In the genomic region with DNA sequence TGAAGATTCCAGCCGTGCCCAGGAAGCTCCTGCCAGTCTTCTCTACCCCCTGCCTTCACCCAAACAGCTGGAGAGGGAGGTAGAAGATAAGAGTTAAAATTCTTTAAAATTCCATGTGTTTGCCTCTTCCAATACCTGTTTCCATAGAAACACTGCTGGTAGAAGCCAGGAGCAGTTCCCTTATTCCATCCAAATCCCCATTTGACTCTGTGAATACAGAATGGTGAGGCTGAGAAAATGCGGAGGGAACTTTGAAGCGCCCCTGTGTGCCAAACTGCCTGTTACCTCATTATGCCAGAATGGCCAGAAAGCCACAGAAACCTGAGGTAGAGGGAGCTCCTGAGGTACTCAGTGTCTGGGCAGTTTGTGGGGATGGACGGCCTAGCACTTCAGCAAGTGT, we compare ENCODE assay signal across 23 mouse cellular contexts.
DNase-seq lines count a peak whose midpoint lies in the region; ATAC-seq and TF ChIP-seq lines count a peak whose summit lies in the region.
"Had no signal": no experiment of that assay in that cellular context is flagged by ENCODE, and none has a peak within 500 bp of the region (broad histone marks: within the 10 kb centered on the region; RNA-seq: fewer than 3 reads in every experiment).

No protein-coding gene starts in this region.

- no peaks in the 10 kb centered on the region for H3K9me3 ChIP-seq in hindbrain, embryonic 13.5 days
- no peaks in the 10 kb centered on the region for H3K9me3 ChIP-seq in hindbrain, embryonic 11.5 days (ENCODE audit: control insufficient read depth, low read length)
- peaks cover 3% of the 10 kb centered on the region; the same call in 1 of the 2 replicates for H3K9me3 ChIP-seq in midbrain, embryonic 14.5 days (ENCODE audit: control insufficient read depth, low read length)
- H3K9me3 ChIP-seq: limb, embryonic 15.5 days; megakaryocyte, embryonic 14.5 days; neural tube, embryonic 13.5 days had no signal

- H3K4me3 ChIP-seq in cerebellum, adult 2 months (replicated peaks; ENCODE audit: insufficient read depth, low read depth, low read length), result no peak overlapping the region
- H3K4me3 ChIP-seq in hindbrain, embryonic 13.5 days, result no peak overlapping the region
- no peak overlapping the region for H3K4me3 ChIP-seq in hindbrain, embryonic 11.5 days (ENCODE audit: low read depth, low read length)
- H3K4me3 ChIP-seq in cortical plate, adult 2 months (ENCODE audit: insufficient read depth, low read length), result no peak overlapping the region
- H3K4me3 ChIP-seq in midbrain, embryonic 14.5 days (replicated peaks; ENCODE audit: low read depth, low read length), result no peak overlapping the region
- H3K4me3 ChIP-seq: limb, embryonic 15.5 days; megakaryocyte, embryonic 14.5 days; neural tube, embryonic 13.5 days had no signal

- TF ChIP-seq CTCF in cerebellum, adult 2 months (IDR thresholded peaks at IDR 0.05; ENCODE audit: borderline replicate concordance, insufficient read depth, low read depth, low read length), result no peak
- TF ChIP-seq CTCF in cortical plate, adult 2 months (IDR thresholded peaks at IDR 0.05; ENCODE audit: extremely low read depth, insufficient read depth, low read length), result no peak

- TF ChIP-seq POLR2A in cerebellum, adult 2 months (IDR thresholded peaks at IDR 0.05; ENCODE audit: borderline replicate concordance, insufficient read depth, low read length), result no peak
- TF ChIP-seq POLR2A in cortical plate, adult 2 months (IDR thresholded peaks at IDR 0.05; ENCODE audit: extremely low read depth, insufficient read depth, low read length), result no peak

- ATAC-seq in hindbrain, embryonic 13.5 days (ENCODE audit: low FRiP score), result no peak
- ATAC-seq in hindbrain, embryonic 11.5 days (ENCODE audit: low FRiP score), result no peak
- no peak for ATAC-seq in midbrain, embryonic 14.5 days (ENCODE audit: low FRiP score, low TSS enrichment)
- ATAC-seq: activated CD4-positive, CD25-positive, alpha-beta regulatory T cell, adult 4 months; intestine, postnatal 0 days had no signal

- no peak overlapping the region for H3K9ac ChIP-seq in hindbrain, embryonic 13.5 days
- no peak overlapping the region for H3K9ac ChIP-seq in hindbrain, embryonic 11.5 days (ENCODE audit: low read depth, low read length)
- no peak overlapping the region for H3K9ac ChIP-seq in midbrain, embryonic 14.5 days (replicated peaks; ENCODE audit: low read length)
- H3K9ac ChIP-seq: limb, embryonic 15.5 days; liver, embryonic 14.5 days; lung, embryonic 14.5 days; neural tube, embryonic 13.5 days had no signal

- peaks cover 12% of the 10 kb centered on the region for H3K36me3 ChIP-seq in hindbrain, embryonic 13.5 days
- H3K36me3 ChIP-seq in hindbrain, embryonic 11.5 days (ENCODE audit: control insufficient read depth, insufficient read depth, low read length), result no peaks in the 10 kb centered on the region
- no peaks in the 10 kb centered on the region for H3K36me3 ChIP-seq in midbrain, embryonic 14.5 days (ENCODE audit: control insufficient read depth, insufficient read depth, low read length)
- H3K36me3 ChIP-seq: limb, embryonic 15.5 days had no signal

- H3K27ac ChIP-seq in cerebellum, adult 2 months (ENCODE audit: insufficient read depth, low read length), result peak overlapping the region; percentile 69
- 0 out of 2 replicates have a peak overlapping the region, but pooled peaks have one; percentile 6 for H3K27ac ChIP-seq in hindbrain, embryonic 13.5 days
- no peak overlapping the region for H3K27ac ChIP-seq in hindbrain, embryonic 11.5 days (ENCODE audit: low read depth, low read length)
- H3K27ac ChIP-seq in cortical plate, adult 2 months (ENCODE audit: insufficient read depth, low read length), result peak overlapping the region; percentile 67
- H3K27ac ChIP-seq in midbrain, embryonic 14.5 days (replicated peaks; ENCODE audit: low read depth, low read length), result peak overlapping the region; percentile 61
- H3K27ac ChIP-seq: limb, embryonic 15.5 days; liver, embryonic 14.5 days; neural tube, embryonic 13.5 days had no signal

- peaks cover 36% of the 10 kb centered on the region for H3K4me1 ChIP-seq in cerebellum, adult 2 months (ENCODE audit: control insufficient read depth, insufficient read depth, low read length)
- peaks cover 15% of the 10 kb centered on the region for H3K4me1 ChIP-seq in hindbrain, embryonic 13.5 days (replicated peaks)
- H3K4me1 ChIP-seq in hindbrain, embryonic 11.5 days (replicated peaks; ENCODE audit: control insufficient read depth, insufficient read depth, low read length), result no peaks in the 10 kb centered on the region
- H3K4me1 ChIP-seq in cortical plate, adult 2 months (ENCODE audit: control insufficient read depth, insufficient read depth, low read length), result peaks cover 17% of the 10 kb centered on the region
- peaks cover 10% of the 10 kb centered on the region; the same call in 1 of the 2 replicates for H3K4me1 ChIP-seq in midbrain, embryonic 14.5 days (ENCODE audit: control insufficient read depth, insufficient read depth, low read length)
- H3K4me1 ChIP-seq: limb, embryonic 15.5 days had no signal

- 51% methylated on average over 4 of the region's 4 CpGs for WGBS in cerebellum, adult 2 months
- WGBS in hindbrain, embryonic 13.5 days, result 62% methylated on average over 4 of the region's 4 CpGs
- WGBS in hindbrain, embryonic 11.5 days, result 60% methylated on average over 4 of the region's 4 CpGs
- WGBS in midbrain, embryonic 14.5 days, result 48% methylated on average over 4 of the region's 4 CpGs

- no peak overlapping the region for H3K4me2 ChIP-seq in hindbrain, embryonic 13.5 days
- H3K4me2 ChIP-seq in hindbrain, embryonic 11.5 days (replicated peaks; ENCODE audit: low read depth, low read length), result no peak overlapping the region
- H3K4me2 ChIP-seq in midbrain, embryonic 14.5 days (ENCODE audit: low read length), result no peak overlapping the region
- H3K4me2 ChIP-seq: heart, embryonic 11.5 days; limb, embryonic 15.5 days; lung, embryonic 14.5 days; neural tube, embryonic 13.5 days had no signal

- no peaks in the 10 kb centered on the region for H3K27me3 ChIP-seq in cerebellum, adult 2 months (ENCODE audit: control insufficient read depth, insufficient read depth, low read length)
- 0 out of 2 replicates have a peak, but pooled peaks cover 3% of the 10 kb centered on the region for H3K27me3 ChIP-seq in hindbrain, embryonic 13.5 days
- H3K27me3 ChIP-seq in hindbrain, embryonic 11.5 days (ENCODE audit: control insufficient read depth, insufficient read depth, low read length), result no peaks in the 10 kb centered on the region
- H3K27me3 ChIP-seq in midbrain, embryonic 14.5 days (ENCODE audit: control insufficient read depth, insufficient read depth, low read length), result no peaks in the 10 kb centered on the region
- H3K27me3 ChIP-seq: neural tube, embryonic 13.5 days had no signal

- no peak for DNase-seq in cerebellum, adult 2 months
- no peak for DNase-seq in cerebellum, postnatal 14 days
- no peak for DNase-seq in hindbrain, embryonic 11.5 days (ENCODE audit: low spot score)
- DNase-seq in midbrain, embryonic 14.5 days, result no peak
- DNase-seq in right cerebral cortex, postnatal 25 days, result no peak
- DNase-seq in embryo, embryonic 11 days, result no peak
- DNase-seq: adrenal gland, postnatal 10 days; gastrocnemius, postnatal 10 days; heart, postnatal 10 days; left cerebral cortex, postnatal 4 days; lung, embryonic 14.5 days; right cerebral cortex, adult 18-20 months; thymus, adult 18-20 months; thymus, postnatal 36 days had no signal
